Mouse (Mus musculus) liver, embryonic 14 days (tissue): ENCODE measurements around the gene Hnrnpab. TPM values are rescaled to one million over a fixed set of nuclear protein-coding genes. Genes with fewer than 3 reads are reported as not detected.

Source experiments
- polyA plus RNA-seq: library from polyadenylated mRNA; depleted of rRNA; stranded (reverse); fragments of >200 nt; gene quantifications from 2 replicates; pipeline ENCODE4 v1.2.3, GENCODE M21; 2012; rRNA removed

The Hnrnpab gene
- polyA plus RNA-seq: 274 and 281 TPM in 2 replicates

GRCm38 (mm10) chr11:51606447-51607095, at the start of gene Hnrnpab:
Hnrnpab (minus strand) TSS chr11:51606847.

GRCm38 (mm10) chr11:51650691-51651515, 44.3 kb upstream of the Hnrnpab start, which contains the start of the genes N4bp3 and D930048N14Rik:
N4bp3 (minus strand) TSS chr11:51650842.
D930048N14Rik (plus strand) TSS chr11:51650954.

GRCm38 (mm10) chr11:51635525-51636322, 29.1 kb upstream of the Hnrnpab start, which contains the start of gene Rmnd5b:
Rmnd5b (minus strand) TSS chr11:51635896.

GRCm38 (mm10) chr11:51619409-51620060, 12.9 kb upstream of the Hnrnpab start, which contains the start of gene Nhp2:
Nhp2 (plus strand) TSS chr11:51619735.

GRCm38 (mm10) chr11:51584431-51585248, 22.0 kb downstream of the Hnrnpab start, which contains the start of gene Phykpl:
Phykpl (plus strand) TSS chr11:51584757.

Other genes starting within 250 kb of the Hnrnpab start
- gene Phykpl, start 22.1 kb downstream of the Hnrnpab start, polyA plus RNA-seq: 8.8 and 10.1 TPM in 2 replicates
- gene Nhp2, start 12.9 kb upstream of the Hnrnpab start, polyA plus RNA-seq: 81.1 and 90.9 TPM in 2 replicates
- 12.4 and 15.0 TPM in 2 replicates for gene Rmnd5b, start 29.0 kb upstream of the Hnrnpab start, polyA plus RNA-seq
- gene N4bp3, start 44.0 kb upstream of the Hnrnpab start, polyA plus RNA-seq: 1.0 and 1.3 TPM in 2 replicates
- gene D930048N14Rik, start 44.1 kb upstream of the Hnrnpab start, polyA plus RNA-seq: 0.85 and 1.0 TPM in 2 replicates
- 15.8 and 18.5 TPM in 2 replicates for gene 0610009B22Rik, start 82.0 kb upstream of the Hnrnpab start, polyA plus RNA-seq
- gene Sec24a, start 156.8 kb upstream of the Hnrnpab start, polyA plus RNA-seq: 3.2 and 4.5 TPM in 2 replicates
- 34.7 and 45.1 TPM in 2 replicates for gene Sar1b, start 156.8 kb upstream of the Hnrnpab start, polyA plus RNA-seq